Mouse (Mus musculus): ENCODE results near the gene Cym.

The Cym gene

DNA sequence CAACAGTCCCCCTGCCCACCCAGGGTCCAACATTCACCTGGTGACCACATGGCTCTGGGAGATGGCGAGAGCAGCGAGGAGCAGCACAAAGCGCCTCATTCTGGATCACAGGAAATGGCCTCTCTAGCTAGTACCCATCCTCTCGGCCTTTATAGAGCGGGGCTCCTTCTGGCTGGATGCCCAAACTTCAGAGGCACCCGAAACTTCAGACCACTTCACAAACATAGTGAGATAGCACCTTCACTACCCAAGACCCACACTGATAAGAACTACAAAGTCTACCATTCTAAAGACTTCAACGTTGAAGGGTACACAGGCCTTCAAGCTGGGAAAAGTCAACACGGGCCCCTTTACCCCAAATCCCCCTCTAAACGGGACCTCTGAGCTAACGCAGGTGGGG lies at the start of gene Cym:
Gene Cym, minus strand, starts transcription at position 125 of the 400 bp plus-strand sequence.
- no peak for DNase-seq (ENCODE audit: low spot score)

DNA sequence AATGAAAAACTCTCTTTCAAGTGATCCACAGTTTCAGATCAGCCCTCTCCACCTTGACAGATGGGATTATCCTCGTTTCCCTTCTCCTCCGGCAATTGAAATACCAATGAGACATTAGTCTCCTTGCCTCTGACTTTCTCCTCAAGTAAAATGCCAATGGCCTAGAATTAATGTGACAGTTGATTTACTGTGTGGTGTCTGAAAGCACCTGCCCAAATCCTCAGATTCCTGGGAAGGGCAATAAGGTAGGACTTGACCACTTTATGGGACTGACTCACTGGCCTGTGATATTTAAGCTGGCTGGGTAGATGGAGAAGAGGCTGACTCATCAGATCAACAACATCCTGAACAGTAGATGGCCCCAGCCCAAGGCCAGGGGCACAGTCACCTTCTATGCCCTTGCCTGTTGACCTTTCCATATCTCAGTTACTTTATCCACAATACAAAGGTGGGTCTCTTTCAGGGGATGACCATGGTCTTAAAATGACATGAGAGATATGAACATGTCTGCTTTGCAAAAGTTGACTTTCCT lies 45.3 kb upstream of the Cym start:
- no peak for DNase-seq (ENCODE audit: low spot score)

DNA sequence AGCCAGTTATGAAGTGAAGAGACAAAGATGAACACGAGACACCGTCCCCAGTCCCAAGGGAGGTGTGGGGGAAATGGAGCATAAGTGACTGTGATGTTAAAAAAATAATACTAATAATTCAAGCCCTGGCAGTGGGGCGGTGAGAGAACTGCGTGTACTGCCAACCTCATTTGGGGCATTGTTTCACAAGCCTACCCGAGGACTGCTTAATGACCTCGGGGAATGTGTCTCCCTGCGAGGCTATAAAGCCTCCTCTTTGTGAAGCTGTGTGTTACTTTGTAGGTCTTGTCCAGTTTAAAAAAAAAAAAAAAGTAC lies 40.3 kb upstream of the Cym start:
- no peak for DNase-seq (ENCODE audit: low spot score)

DNA sequence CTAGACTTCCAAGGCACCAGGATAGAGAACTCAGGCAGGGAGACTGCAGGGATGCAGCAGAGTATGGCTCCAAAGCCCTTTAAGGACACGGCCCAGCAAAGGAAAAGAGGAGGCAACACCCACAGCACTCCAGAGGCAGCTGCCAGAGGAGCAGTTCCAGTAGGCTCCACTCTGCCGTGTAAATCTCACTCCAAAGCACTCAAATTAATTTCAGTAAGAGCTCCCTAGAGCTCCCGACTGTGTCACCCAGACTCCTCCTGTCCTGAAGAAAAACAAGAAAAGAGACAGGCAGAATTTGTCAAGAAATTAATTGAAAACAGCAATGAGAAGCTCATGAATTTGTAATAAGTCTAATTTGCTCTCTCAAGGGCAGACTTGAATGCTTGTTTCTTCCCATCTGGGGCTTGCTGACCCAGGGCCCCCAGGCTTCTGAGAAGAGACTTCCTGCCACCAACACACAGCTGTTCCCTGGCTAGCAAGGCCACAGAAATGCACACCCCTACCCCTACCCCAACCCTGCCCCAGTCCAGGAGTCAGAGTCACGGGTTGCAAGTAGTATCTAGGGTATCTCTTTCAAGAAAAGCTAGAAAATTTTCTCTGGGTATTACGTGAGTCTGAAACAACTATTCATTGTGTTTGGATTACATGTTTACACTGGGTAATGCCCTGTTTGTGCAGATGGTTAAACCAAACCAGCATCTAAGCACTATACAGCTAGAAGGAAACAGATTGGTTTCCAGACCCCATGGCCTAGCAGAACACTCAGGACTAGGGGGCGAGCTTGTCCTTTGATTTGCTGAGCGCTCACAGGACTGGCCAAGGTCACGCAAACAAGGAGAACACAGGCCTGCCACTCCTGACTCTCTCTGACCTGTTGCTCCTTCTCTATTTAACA lies 39.7 kb upstream of the Cym start:
- DNase-seq (ENCODE audit: low spot score): no peak

DNA sequence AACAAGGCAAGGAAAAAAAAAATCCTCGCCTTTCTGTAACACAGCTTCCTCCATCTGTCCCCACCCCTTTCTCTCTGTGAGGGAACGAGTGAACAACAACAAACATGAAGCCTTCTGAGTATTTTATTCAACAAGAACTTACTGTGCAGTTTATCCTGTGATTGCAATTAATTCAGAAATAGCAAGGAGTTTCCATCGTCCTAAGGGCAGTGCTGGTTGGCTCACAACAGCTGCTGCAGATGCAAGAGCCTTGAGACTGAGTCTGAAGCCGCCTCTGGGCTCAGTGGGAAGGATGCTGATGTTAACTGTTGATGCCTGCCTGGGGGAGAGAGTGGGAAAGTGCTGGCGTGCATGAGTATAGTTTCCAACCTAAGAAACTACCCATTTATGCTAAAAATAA lies 36.4 kb upstream of the Cym start:
- DNase-seq (ENCODE audit: low spot score): no peak

DNA sequence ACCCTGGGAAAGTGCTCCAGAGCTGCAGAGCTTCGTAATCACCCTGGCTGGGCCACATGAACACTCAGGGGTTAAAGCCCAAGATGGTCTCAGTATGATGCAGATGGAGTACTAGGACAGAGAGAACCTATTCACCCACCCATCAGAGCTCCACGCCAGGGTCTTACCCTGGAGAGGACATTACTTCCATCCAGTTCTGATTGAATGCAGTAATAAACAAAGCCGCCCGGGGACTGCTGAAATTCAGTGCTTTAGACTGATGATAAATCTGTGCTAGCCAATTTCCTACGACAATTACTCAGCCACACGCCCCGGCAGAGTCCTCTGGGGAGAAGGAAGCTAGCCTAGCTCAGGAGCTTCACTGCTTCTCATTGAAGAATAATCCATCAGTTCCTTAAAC lies 35.2 kb upstream of the Cym start:
- no peak for DNase-seq (ENCODE audit: low spot score)

DNA sequence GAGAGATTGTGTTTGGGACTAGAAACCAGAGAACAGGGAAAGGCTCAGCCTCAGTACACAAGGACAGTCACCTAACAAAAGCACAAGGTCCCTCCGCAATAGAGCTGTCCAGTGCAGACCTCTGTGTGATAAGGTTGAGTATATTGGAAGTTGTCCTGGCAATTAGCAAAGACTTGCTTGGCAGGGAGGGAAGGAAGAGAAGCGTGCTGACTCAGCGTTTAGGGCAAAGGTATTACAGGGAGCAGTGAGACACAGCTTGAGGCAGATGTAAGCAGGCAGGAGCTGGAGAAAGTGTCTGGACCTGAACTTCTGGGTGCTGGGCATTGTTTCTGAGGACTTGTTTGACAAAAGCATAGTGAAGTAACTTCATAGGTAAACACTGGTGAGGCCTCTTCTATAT lies 34.5 kb upstream of the Cym start:
- DNase-seq (ENCODE audit: low spot score): no peak

DNA sequence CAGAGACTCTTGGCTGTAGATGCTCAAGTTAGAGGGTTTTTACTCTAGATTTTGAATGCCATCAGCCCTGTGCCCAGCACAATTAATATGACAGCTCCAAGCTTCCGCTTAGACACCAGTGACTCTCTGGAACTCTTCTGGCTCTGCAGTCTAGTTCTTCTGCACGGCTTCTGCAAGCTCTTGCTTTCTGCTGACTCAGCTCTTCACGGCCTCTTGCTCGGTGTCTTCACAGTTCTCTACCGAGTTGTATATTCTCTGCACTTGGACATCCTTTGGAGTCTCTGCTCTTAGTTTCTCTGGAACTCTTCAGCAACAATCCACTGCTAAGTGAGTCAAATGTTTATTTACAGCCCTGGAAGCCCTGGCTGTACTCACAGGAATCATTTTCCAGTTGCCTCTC lies 32.4 kb upstream of the Cym start:
- DNase-seq (ENCODE audit: low spot score): no peak

DNA sequence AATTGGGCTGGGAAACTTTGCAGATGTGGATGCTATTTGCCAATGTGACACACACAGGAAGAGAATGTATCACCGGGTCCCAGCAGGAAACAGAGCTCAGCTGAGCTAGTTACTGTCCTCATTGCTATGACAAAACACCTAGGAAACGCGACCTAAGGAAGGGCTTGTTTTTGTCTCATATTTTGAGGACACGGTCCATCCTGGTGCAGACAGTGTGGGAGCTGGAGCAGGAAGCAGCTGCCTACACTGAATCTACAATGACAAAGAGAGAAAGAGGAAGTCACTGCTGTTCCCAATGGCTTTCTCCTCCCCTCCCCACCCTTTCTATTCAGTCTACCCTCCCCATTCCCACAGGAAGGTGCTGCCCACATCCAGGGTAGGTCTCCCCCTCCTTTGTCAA lies 30.5 kb upstream of the Cym start:
- no peak for DNase-seq (ENCODE audit: low spot score)

DNA sequence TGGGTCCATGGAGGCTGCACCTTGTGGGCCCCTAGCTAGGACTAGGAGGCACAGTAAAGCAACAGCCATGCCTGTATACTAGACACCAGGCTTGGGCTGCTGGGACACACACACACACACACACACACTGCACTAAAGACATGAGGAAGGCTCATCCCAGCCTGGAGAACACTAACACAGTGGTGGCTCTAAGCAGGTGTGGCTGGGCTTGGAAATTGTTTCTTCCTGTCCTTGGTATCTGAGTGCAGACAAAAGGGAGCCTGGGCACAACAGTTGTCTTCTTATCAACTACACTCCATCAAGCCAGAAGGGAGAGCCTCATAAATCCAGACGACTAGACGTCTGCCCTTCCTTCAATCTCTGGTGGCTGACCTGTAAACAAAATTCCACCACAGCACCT lies 28.8 kb upstream of the Cym start:
- DNase-seq (ENCODE audit: low spot score): no peak

DNA sequence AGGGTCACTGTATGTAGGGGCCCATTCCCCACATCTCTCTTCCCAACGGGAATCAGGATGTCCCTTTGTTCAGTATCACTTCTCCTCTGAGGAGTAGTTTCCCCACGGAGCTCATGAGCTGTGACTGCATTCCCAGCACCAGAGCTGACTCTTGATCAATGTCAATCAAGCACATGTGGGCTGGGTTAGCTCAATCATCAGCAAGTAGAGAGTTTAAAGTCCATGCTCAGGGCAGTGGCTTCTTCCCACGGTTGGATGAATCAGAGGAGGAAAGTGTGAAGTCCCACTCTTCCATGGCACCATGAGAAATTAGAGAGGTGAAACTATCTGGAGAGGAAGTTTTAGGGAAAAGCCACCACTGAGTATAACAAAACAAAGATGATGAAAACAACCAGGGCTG lies 27.5 kb upstream of the Cym start:
- no peak for DNase-seq (ENCODE audit: low spot score)

DNA sequence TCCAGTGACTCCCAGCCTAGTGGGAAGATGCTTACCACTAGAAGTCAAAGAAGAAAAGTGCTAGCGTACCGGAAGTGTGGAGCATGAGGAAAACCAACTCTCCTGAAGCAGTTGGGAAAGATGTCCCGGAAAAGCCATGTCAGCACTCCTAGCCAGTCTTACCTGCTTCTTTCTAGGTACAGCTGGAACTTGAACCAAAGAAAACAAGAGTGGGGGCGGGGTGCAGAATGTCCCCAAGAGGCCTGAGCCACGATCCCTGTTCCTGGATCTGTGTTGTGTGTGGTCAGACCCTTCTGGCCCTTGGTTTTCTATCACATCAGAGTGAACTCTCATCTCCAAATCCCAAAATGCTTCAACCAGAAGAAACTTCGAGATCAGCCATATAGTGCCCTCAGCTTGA lies 25.3 kb upstream of the Cym start:
- no peak for DNase-seq (ENCODE audit: low spot score)

DNA sequence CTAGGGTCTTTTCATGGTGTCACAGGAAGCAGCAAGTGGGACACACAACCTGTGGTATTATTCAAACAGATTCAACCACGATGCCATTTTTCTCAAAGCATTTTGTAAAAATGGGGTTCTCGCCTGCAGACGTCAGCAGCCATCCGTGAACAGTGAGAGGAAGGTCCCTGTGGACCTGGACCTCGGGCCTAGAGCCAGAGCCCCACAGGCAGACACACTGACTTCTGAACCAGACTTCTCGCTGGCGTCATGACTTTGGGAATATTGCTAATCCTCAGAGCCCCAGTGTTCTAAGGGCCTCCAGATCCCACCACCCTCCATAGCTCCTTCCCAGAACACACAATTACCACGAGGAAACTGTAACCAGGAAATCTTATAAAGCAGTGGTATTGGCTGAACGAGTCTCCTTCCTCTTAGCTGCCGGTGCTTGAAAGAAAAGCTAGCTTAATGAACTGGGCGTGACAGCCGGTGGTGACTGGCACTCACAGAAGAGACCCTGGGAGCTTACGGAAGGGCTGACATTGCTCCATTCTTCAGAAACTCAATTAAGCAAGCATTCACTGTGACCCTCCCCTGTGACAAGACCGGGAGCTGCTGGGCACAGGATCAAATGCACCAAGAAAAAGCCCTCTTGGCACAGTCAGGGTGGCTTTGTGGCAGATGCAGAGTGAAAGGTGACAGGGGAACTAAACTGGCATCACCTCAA lies 20.0 kb upstream of the Cym start:
- no peak for DNase-seq (ENCODE audit: low spot score)

DNA sequence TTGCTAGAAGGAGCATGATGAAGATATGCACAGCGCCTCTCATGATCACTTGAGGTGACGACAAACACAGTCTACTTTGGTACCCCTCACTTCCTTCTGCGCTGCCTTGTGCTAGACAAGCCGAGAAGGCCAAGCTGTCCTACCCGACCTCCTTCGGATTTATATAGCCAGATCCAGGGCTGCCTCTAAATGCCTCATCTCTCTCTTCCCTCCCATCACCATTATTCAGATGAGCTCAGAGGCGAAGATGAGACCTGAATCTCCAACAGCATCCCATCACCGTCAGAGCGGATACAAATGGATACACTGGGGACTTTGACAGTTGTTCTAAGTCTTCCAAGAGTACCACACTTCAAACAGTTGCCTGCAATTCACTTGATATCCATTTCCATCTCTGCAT lies 18.1 kb upstream of the Cym start, which contains the start of gene Prok1:
Gene Prok1, minus strand, starts transcription at position 101 of the 400 bp plus-strand sequence.
- DNase-seq (ENCODE audit: low spot score): no peak

DNA sequence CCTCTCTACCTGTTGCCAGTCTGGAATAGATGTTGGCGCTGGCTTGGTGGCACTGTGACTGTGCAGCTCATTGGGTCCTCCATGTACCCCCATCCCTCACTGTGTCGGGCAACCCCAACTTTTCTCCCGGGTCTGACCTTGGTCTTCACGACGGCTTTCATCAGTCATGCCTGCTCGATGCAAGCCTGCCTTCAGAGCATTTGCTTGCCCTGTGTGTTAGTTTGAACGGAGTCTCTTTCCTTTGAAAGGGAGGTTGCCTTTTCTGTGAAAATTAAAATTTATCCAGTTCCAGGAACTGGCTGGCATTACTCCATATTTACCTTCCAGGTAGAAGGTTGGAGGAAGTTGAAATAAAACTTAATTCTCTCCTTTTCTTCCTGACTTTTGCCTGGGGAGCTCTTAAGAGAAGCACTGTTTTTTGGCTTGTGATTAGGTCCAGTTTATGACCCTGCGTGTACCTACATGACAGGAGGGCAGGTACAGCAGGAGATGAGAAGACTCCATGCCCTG lies 17.0 kb upstream of the Cym start:
- no peak for DNase-seq (ENCODE audit: low spot score)

DNA sequence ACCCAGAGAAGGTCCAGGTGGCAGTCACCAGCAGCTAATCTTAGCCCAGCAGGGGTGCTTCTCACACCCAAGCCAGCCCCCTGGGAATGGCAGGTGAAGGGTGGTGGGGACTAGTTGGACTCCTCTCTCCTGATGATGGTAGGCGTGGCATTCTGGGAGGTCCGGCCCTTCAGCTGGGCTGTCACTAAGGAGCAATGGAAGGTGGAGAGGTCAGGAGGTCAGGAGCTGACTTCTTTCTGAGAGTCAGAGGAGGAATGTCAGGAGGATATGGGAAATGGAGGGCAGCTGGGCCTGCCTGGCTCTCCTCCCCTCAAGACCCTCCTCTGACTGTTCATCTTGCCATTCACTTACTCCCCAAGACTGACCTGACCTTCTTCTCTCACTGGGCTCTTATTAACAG lies 16.5 kb upstream of the Cym start:
- DNase-seq (ENCODE audit: low spot score): no peak

DNA sequence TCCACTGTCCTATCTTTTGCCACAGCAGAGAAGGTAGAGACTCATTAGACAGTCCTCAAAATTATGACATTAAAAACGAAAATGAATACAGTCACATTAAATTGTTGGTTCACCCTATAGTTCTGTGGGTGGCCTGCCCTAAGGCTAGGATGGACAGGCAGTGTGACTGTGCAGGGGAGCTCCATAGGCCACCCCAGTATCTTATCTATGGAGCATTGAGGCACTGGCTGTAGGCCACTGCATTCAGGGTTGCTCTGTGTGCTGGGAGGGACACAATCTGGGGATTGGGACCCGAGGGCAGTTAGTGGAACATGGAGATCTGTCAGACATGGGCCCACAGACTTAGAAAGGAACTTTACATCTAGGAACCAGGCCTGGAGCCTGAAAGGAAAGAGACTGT lies 12.4 kb upstream of the Cym start:
- no peak for DNase-seq (ENCODE audit: low spot score)

DNA sequence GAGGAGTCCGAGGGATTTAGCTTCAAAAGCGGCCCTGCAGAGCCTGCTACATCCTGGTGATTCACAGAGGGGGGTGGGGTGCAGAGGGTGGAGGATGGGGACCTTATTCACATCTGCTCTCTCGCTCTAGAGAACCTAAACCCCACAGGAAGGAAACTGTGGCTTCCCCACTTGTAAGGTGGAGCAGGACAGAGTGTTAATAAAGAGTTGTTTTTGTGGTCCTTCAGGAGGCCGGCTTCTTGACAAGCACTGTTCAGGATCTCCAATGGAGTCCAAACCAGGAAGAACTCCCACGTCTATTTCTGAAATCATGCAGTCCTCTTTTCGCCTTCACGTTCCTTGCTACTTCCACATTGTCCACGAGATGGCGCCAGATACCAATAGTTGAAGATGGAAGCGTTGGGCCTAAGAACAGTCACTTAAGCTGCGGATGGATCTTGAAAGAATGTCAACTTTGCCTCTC lies 11.8 kb upstream of the Cym start:
- peak; percentile 77 for DNase-seq (ENCODE audit: low spot score)

DNA sequence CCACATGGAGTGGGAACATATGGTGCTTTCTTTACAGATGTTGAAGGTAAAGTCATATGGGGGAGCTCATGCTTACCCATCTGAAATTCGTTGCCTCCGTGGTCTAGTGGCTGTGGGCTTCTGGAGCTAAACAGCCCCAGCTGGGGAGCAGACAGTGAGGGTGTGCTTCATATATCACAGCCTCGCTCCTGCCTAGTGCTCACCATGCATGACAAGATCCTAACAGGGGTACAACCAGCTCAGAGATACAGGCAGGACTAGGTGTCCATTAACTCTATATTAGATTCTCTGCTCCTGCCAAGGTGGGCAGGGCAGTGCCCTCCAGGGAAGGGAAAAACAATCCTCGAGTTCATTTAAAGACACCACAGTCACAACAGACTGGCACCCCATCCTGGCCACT lies 9.7 kb upstream of the Cym start:
- DNase-seq (ENCODE audit: low spot score): no peak

DNA sequence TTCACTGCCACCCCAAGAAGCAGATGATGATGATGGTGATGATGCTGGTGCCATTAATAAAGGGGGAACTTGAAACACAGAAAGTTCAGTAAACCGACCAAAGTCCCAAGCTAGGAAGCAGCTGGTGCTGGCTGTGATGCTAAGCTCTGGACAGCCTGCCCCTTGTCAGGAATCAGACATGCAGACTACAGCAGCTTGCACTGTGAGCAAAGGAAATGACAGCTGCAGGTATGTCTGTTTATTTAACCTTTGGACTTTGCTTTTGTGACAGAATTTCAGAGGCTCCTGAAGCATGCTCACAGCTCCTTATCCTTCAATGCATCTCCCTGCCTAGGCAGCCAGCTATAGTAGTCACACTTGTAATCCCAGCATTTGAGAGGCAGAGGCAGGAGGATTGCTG lies 9.0 kb upstream of the Cym start, which contains the start of gene A630076J17Rik:
Gene A630076J17Rik, plus strand, starts transcription at position 88 of the 400 bp plus-strand sequence.
- no peak for DNase-seq (ENCODE audit: low spot score)

DNA sequence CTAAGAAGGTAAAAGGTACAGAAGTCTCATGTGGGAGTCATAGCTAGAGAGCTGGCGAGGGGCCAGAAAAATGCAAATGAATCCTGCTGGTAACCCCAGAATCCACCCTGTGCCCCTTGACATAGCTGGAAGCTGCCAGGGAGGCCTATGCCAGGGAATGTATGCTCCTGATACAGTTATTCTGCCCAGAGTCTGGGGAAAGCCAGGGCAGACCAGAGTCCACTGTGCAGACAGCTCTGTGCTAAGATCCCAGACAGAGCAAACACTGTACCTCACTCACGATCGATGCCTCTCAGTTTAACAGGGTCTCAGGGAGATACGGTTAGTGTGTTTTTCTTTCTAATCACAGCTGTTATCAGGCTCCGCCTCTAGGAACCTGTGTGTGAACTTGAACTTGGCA lies 8.3 kb upstream of the Cym start:
- DNase-seq (ENCODE audit: low spot score): no peak

DNA sequence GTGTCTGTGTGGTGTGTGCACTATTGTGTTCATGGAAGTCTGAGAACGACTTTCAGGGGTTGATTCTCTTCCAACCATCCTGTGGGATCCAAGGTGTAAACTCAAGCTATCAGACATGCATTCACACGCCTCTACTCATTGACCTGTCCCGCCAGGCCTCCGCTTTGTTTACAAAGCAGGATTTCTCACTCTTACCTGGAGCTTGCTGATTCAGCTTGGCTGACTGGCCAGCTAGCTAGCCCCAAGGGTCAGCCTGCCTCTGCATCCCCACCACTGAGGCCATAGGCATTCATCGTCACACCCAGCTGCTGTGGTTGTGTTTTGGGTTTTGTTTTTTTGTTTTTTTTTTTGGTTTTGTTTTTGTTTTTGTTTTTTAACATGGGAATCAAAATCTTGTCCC lies 7.7 kb upstream of the Cym start:
- no peak for DNase-seq (ENCODE audit: low spot score)

DNA sequence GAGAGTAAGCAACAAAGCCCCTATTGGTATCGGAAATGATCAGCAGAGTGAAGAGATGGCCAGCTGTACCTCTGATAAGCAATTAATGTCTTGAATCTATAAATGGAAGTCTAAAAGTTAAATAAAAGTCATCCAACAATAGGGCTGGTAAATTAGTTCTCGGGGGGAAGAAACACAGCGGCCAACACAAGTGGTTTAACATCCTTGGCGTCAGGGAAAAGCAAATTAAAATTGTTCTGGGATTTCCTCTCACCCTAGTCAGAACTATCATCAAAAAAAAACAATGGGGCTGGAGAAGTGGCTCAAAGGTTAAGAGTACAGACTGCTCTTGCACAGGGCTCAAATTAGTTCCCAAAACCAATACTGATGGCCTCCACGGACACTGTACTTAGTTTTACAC lies 4.3 kb upstream of the Cym start:
- no peak for DNase-seq (ENCODE audit: low spot score)
